Mouse (Mus musculus): ENCODE data around the gene Eda.

GRCm38 (mm10) chrX:99975985-99976924, 849 bp downstream of the Eda start:
- TF ChIP-seq CTCF (IDR thresholded peaks at IDR 0.05; ENCODE audit: borderline replicate concordance, insufficient read depth, low read length) (no peak), POLR2A (IDR thresholded peaks at IDR 0.05; ENCODE audit: low read depth, low read length) (no peak)

Data from embryonic fibroblast, embryonic 13.5 days (primary cell).